Mouse (Mus musculus): Measurements from ENCODE around the gene Tmem88. TPM values are rescaled to one million over a fixed set of nuclear protein-coding genes. Genes with fewer than 3 reads are reported as not detected.

Gene Tmem88
- polyA plus RNA-seq, 1 experiment from 2014 or later = 9.5 TPM

GRCm38 (mm10) chr11:69415668-69416451 lies 17.8 kb upstream of the Tmem88 start:
- Histone ChIP-seq H3K9ac (peak overlapping the region; percentile 63), H3K27me3 (peaks cover 32% of the 10 kb centered on the region), H3K36me3 (peaks cover 3% of the 10 kb centered on the region; the same call in 1 of the 2 replicates), H3K4me2 (peak overlapping the region; percentile 100), H3K4me3 (replicated peaks) (peak overlapping the region; percentile 61), H3K9me3 (replicated peaks) (no peaks in the 10 kb centered on the region), H3K4me1 (replicated peaks) (peaks cover 93% of the 10 kb centered on the region), H3K27ac (peak overlapping the region; percentile 85)
- WGBS (ENCODE audit: insufficient replicate concordance) = 3% methylated on average over 17 of the region's 25 CpGs
- no peak for DNase-seq
- ATAC-seq (ENCODE audit: low read depth) = no peak

GRCm38 (mm10) chr11:69415327-69415667 lies 17.3 kb upstream of the Tmem88 start:
- no peak for DNase-seq

GRCm38 (mm10) chr11:69414421-69415326 lies 16.6 kb upstream of the Tmem88 start:
- peaks cover 3% of the 10 kb centered on the region; the same call in 1 of the 2 replicates for H3K36me3 ChIP-seq
- no peak for ATAC-seq (ENCODE audit: low read depth)
- DNase-seq = no peak
- peak overlapping the region; percentile 100 for H3K4me2 ChIP-seq
- peak overlapping the region; percentile 63 for H3K9ac ChIP-seq
- H3K27me3 ChIP-seq = peaks cover 27% of the 10 kb centered on the region
- peak overlapping the region; percentile 61 for H3K4me3 ChIP-seq (replicated peaks)
- H3K9me3 ChIP-seq (replicated peaks) = no peaks in the 10 kb centered on the region
- 35% methylated on average over 4 of the region's 4 CpGs for WGBS (ENCODE audit: insufficient replicate concordance)
- H3K27ac ChIP-seq = peak overlapping the region; percentile 85
- H3K4me1 ChIP-seq (replicated peaks) = peaks cover 93% of the 10 kb centered on the region

More at GRCm38 (mm10) chr11:69415327-69415667, 17.3 kb upstream of the Tmem88 start:
- Histone ChIP-seq H3K36me3 (peaks cover 3% of the 10 kb centered on the region; the same call in 1 of the 2 replicates), H3K9ac (peak overlapping the region; percentile 63), H3K27me3 (peaks cover 27% of the 10 kb centered on the region), H3K27ac (peak overlapping the region; percentile 85), H3K4me3 (replicated peaks) (peak overlapping the region; percentile 61), H3K9me3 (replicated peaks) (no peaks in the 10 kb centered on the region), H3K4me2 (peak overlapping the region; percentile 100), H3K4me1 (replicated peaks) (peaks cover 93% of the 10 kb centered on the region)
- ATAC-seq (ENCODE audit: low read depth) = no peak
- 11% methylated on average over 3 of the region's 3 CpGs for WGBS (ENCODE audit: insufficient replicate concordance)

DNA sequence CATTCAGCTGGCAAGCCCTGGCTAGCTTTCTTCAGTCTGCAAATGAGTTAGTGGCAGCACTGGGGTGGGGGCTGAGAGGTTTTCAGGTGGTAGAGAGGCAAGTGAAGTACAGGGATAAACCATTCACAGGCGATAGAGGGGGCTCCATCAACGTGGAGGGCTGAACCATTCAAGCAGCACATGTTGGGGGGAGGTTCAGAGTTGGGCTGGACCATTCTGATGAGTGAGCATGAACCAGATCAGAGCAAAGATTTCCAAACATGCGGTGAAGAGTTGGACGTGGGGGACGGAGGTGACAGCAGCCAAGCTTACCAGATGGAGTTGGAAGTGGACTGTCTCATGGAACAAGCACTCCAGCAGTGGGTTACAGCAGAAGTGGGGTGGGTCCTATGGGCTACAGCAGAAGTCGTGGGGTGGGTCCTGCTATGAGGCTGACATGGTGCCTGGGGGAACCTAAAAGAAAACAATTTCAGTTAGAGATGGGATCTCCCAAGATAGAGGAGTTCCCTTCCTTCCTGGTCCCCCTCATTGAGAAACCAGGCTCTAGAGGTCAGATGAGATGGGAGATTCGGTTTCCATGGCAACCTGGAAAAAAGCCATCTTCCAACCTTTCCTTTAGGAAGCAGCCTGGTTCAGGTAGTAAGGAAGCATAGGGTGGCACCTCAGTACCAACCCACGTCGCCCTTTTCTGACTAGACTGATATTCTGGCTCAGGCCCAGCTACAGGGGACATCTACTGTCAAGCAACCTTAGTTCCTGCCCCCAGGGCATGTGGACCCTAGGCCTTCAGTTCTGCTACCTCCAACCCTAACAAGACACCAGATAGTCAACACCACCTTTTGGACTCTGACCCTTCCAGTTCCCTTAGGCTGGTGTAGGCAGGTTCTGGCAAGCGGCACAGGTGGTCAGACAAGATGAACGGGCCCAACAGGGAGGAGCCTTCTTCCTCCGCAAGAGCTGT lies 15.5 kb upstream of the Tmem88 start, which contains the start of gene Kdm6b:
Kdm6b (minus strand) TSS at position 455 of the 961 bp plus-strand sequence.
- H3K4me1 ChIP-seq (replicated peaks) = peaks cover 90% of the 10 kb centered on the region
- 41% methylated on average over 12 of the region's 12 CpGs for WGBS (ENCODE audit: insufficient replicate concordance)
- peaks cover 26% of the 10 kb centered on the region for H3K27me3 ChIP-seq
- peak within 1 kb of the TSS; percentile 93 for H3K27ac ChIP-seq
- peaks cover 3% of the 10 kb centered on the region; the same call in 1 of the 2 replicates for H3K36me3 ChIP-seq
- H3K4me2 ChIP-seq = peak within 1 kb of the TSS; percentile 100
- DNase-seq (no peak), ATAC-seq (ENCODE audit: low read depth) (no peak)
- peak within 1 kb of the TSS; percentile 61 for H3K4me3 ChIP-seq (replicated peaks)
- peak within 1 kb of the TSS; percentile 86 for H3K9ac ChIP-seq
- no peaks in the 10 kb centered on the region for H3K9me3 ChIP-seq (replicated peaks)

GRCm38 (mm10) chr11:69412548-69412947 lies 14.5 kb upstream of the Tmem88 start:
- Histone ChIP-seq H3K4me3 (replicated peaks) (peak overlapping the region; percentile 7), H3K9me3 (replicated peaks) (no peaks in the 10 kb centered on the region), H3K4me2 (peak overlapping the region; percentile 100), H3K27me3 (peaks cover 16% of the 10 kb centered on the region), H3K36me3 (peaks cover 10% of the 10 kb centered on the region), H3K4me1 (replicated peaks) (peaks cover 90% of the 10 kb centered on the region), H3K27ac (peak overlapping the region; percentile 93), H3K9ac (peak overlapping the region; percentile 86)
- DNase-seq = no peak
- no peak for ATAC-seq (ENCODE audit: low read depth)
- 73% methylated on average over 7 of the region's 7 CpGs for WGBS (ENCODE audit: insufficient replicate concordance)

- H3K27ac ChIP-seq = peak overlapping the region; percentile 93
- peak overlapping the region; percentile 86 for H3K9ac ChIP-seq
- peak overlapping the region; percentile 100 for H3K4me2 ChIP-seq
- H3K9me3 ChIP-seq (replicated peaks) = no peaks in the 10 kb centered on the region
- ATAC-seq (ENCODE audit: low read depth) (peak; percentile 29), DNase-seq (peak; percentile 70)
- WGBS (ENCODE audit: insufficient replicate concordance) = 2% methylated on average over 39 of the region's 39 CpGs
- H3K27me3 ChIP-seq = peaks cover 8% of the 10 kb centered on the region
- peaks cover 19% of the 10 kb centered on the region for H3K36me3 ChIP-seq
- H3K4me1 ChIP-seq (replicated peaks) = peaks cover 88% of the 10 kb centered on the region
- H3K4me3 ChIP-seq (replicated peaks) = peak overlapping the region; percentile 79
Observed at GRCm38 (mm10) chr11:69411538-69412203, 13.6 kb upstream of the Tmem88 start.

DNA sequence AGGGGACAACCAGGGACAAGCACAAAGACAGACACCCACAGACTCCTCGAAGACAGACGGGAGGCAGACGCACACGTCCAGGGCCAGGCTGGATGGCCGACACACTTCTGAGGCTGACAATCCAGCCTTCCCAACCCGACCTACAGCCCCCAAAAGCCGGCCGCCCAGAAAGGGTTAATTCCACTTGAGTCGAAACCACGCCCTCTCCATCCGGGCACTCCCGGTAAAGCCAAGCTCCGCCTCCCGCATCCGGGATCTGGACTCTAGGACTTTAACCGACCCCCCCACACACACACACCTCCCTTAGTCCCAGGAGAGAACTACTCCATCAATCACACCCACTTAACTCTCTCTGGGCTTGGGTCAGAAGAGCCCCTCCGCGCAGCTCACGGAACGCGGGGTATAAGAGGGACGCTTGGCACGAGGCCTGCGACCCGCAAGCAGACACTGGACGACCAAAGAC lies 13.1 kb upstream of the Tmem88 start:
- Histone ChIP-seq H3K36me3 (peaks cover 24% of the 10 kb centered on the region), H3K27me3 (0 out of 2 replicates have a peak, but pooled peaks cover 6% of the 10 kb centered on the region), H3K27ac (peak overlapping the region; percentile 93), H3K9ac (peak overlapping the region; percentile 86), H3K4me1 (replicated peaks) (peaks cover 85% of the 10 kb centered on the region), H3K4me3 (replicated peaks) (peak overlapping the region; percentile 79), H3K4me2 (peak overlapping the region; percentile 100), H3K9me3 (replicated peaks) (no peaks in the 10 kb centered on the region)
- DNase-seq (peak; percentile 89), ATAC-seq (ENCODE audit: low read depth) (peak; percentile 27)
- WGBS (ENCODE audit: insufficient replicate concordance) = 0% methylated on average over 26 of the region's 26 CpGs

GRCm38 (mm10) chr11:69410310-69411072 lies 12.5 kb upstream of the Tmem88 start:
- H3K4me2 ChIP-seq = peak overlapping the region; percentile 100
- DNase-seq (no peak), ATAC-seq (ENCODE audit: low read depth) (peak; percentile 3)
- peak overlapping the region; percentile 86 for H3K9ac ChIP-seq
- peaks cover 31% of the 10 kb centered on the region for H3K36me3 ChIP-seq
- 0 out of 2 replicates have a peak, but pooled peaks cover 4% of the 10 kb centered on the region for H3K27me3 ChIP-seq
- peaks cover 81% of the 10 kb centered on the region for H3K4me1 ChIP-seq (replicated peaks)
- peak overlapping the region; percentile 93 for H3K27ac ChIP-seq
- H3K4me3 ChIP-seq (replicated peaks) = peak overlapping the region; percentile 79
- H3K9me3 ChIP-seq (replicated peaks) = no peaks in the 10 kb centered on the region
- WGBS (ENCODE audit: insufficient replicate concordance) = 0% methylated on average over 41 of the region's 41 CpGs

DNA sequence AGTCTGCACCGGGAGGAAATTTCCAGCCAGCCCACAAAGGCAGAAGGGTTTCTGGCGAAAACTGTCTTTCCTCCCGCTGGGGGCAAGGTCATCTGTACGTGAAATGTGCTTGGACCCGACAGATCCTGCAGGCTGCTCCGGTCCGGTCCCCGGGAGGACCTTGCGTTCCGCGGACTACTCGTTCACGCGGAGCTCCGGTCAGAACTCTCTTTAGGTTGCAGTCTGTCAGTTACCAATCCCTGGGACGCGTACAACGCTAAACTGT lies 11.9 kb upstream of the Tmem88 start:
- H3K4me2 ChIP-seq = peak overlapping the region; percentile 100
- DNase-seq = no peak
- no peaks in the 10 kb centered on the region for H3K27me3 ChIP-seq
- no peaks in the 10 kb centered on the region for H3K9me3 ChIP-seq (replicated peaks)
- H3K27ac ChIP-seq = peak overlapping the region; percentile 93
- under 1% methylated on average over 18 of the region's 18 CpGs for WGBS (ENCODE audit: insufficient replicate concordance)
- no peak for ATAC-seq (ENCODE audit: low read depth)
- peaks cover 36% of the 10 kb centered on the region for H3K36me3 ChIP-seq
- peaks cover 75% of the 10 kb centered on the region for H3K4me1 ChIP-seq (replicated peaks)
- H3K9ac ChIP-seq = peak overlapping the region; percentile 86
- H3K4me3 ChIP-seq (replicated peaks) = peak overlapping the region; percentile 79

Data from liver, embryonic 13.5 days (tissue).